In the genomic region with DNA sequence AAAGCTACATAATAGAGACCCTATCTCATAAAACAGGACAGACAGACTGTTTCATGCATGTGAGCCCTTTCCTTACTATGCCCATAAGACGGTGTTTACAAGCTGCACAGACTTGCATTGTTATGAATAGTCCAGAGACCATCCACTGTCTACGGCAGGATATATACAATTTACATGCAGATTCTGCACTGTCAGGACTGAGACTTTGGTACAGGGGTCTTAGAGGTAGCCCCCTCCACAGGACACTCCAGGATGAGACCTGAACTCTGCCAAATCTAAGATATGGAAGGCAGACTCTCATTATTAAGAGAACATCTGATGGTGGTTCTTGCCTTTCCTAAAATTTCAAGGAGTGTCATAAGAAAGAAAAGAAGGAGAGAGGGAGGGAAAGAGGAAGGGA, we compare ENCODE assay signal across 12 mouse cellular contexts. TPM values are rescaled to one million over a fixed set of nuclear protein-coding genes. Genes with fewer than 3 reads are reported as not detected.
DNase-seq lines count a peak whose midpoint lies in the region; ATAC-seq and TF ChIP-seq lines count a peak whose summit lies in the region.
"Had no signal": no experiment of that assay in that cellular context is flagged by ENCODE, and none has a peak within 500 bp of the region (broad histone marks: within the 10 kb centered on the region; RNA-seq: fewer than 3 reads in every experiment).

No protein-coding gene starts in this region.

- H3K9ac ChIP-seq in heart, embryonic 14.5 days (ENCODE audit: low read length) = no peak overlapping the region
- H3K9ac ChIP-seq in lung, embryonic 15.5 days = no peak overlapping the region
- no peak overlapping the region for H3K9ac ChIP-seq in liver, embryonic 16.5 days (ENCODE audit: low read depth, low read length)
- H3K9ac ChIP-seq: liver, embryonic 15.5 days had no signal

- no peaks in the 10 kb centered on the region for H3K9me3 ChIP-seq in heart, embryonic 14.5 days (ENCODE audit: control insufficient read depth, low read length)
- H3K9me3 ChIP-seq in lung, embryonic 15.5 days = no peaks in the 10 kb centered on the region
- no peaks in the 10 kb centered on the region for H3K9me3 ChIP-seq in liver, embryonic 16.5 days (replicated peaks; ENCODE audit: control insufficient read depth, low read length)
- H3K9me3 ChIP-seq: liver, embryonic 15.5 days had no signal

- no peaks in the 10 kb centered on the region for H3K36me3 ChIP-seq in heart, embryonic 14.5 days (ENCODE audit: control insufficient read depth, insufficient read depth, low read length)
- H3K36me3 ChIP-seq in lung, embryonic 15.5 days = no peaks in the 10 kb centered on the region
- no peaks in the 10 kb centered on the region for H3K36me3 ChIP-seq in liver, embryonic 16.5 days (ENCODE audit: control insufficient read depth, insufficient read depth)
- H3K36me3 ChIP-seq: liver, embryonic 15.5 days had no signal

- ATAC-seq in heart, embryonic 14.5 days (ENCODE audit: insufficient number of reproducible peaks, insufficient read depth, low FRiP score, low read depth) = peak; percentile 50; the same call in 1 of the 2 replicates
- no peak for ATAC-seq in lung, embryonic 15.5 days (ENCODE audit: borderline replicate concordance, extremely low read depth, low FRiP score, low TSS enrichment)
- ATAC-seq in liver, embryonic 16.5 days (ENCODE audit: low read depth) = no peak

- no peak for TF ChIP-seq CTCF in bone marrow macrophage, adult 2 months (IDR thresholded peaks at IDR 0.05; ENCODE audit: low read depth, low read length)

- H3K27me3 ChIP-seq in heart, embryonic 14.5 days (ENCODE audit: control insufficient read depth, insufficient read depth, low read length) = no peaks in the 10 kb centered on the region
- H3K27me3 ChIP-seq in lung, embryonic 15.5 days = no peaks in the 10 kb centered on the region
- H3K27me3 ChIP-seq in liver, embryonic 16.5 days (ENCODE audit: control insufficient read depth, insufficient read depth, low read depth, low read length) = no peaks in the 10 kb centered on the region
- H3K27me3 ChIP-seq: liver, embryonic 15.5 days had no signal

- TF ChIP-seq POLR2A in bone marrow macrophage, adult 2 months (IDR thresholded peaks at IDR 0.05; ENCODE audit: borderline replicate concordance, low read depth, low read length) = no peak

- peaks cover 0 to 43% of the 10 kb centered on the region in 2 experiments; a peak in 3 of 4 replicates for H3K4me1 ChIP-seq in heart, embryonic 14.5 days (ENCODE audit: control insufficient read depth in 2 of 2, insufficient read depth in 2 of 2, low read length in 2 of 2)
- H3K4me1 ChIP-seq in lung, embryonic 15.5 days = peaks cover 33% of the 10 kb centered on the region
- H3K4me1 ChIP-seq in bone marrow macrophage, adult 2 months (ENCODE audit: control insufficient read depth, insufficient read depth, low read length) = peaks cover 38% of the 10 kb centered on the region
- H3K4me1 ChIP-seq in liver, embryonic 16.5 days (ENCODE audit: control insufficient read depth, low read depth, low read length) = peaks cover 15% of the 10 kb centered on the region

- no peak overlapping the region for H3K4me3 ChIP-seq in heart, embryonic 14.5 days (ENCODE audit: control insufficient read depth in 1 of 2, insufficient read depth in 1 of 2, low read depth in 1 of 2, low read length in 2 of 2)
- H3K4me3 ChIP-seq in lung, embryonic 15.5 days = no peak overlapping the region
- peak overlapping the region; percentile 4; the same call in 1 of the 2 replicates for H3K4me3 ChIP-seq in bone marrow macrophage, adult 2 months (ENCODE audit: insufficient read depth, low read length)
- H3K4me3 ChIP-seq in liver, embryonic 16.5 days (ENCODE audit: low read depth, low read length) = no peak overlapping the region
- H3K4me3 ChIP-seq: liver, embryonic 15.5 days had no signal

- DNase-seq in heart, adult 18-20 months = no peak
- DNase-seq in lung, adult 18-20 months = no peak
- DNase-seq in frontal cortex, postnatal 36 days (ENCODE audit: low spot score in 2 of 2) = no peak
- DNase-seq in right cerebral cortex, postnatal 14 days = no peak
- DNase-seq: adrenal gland, adult 8-10 months; thymus, adult 2 months had no signal

- no peak overlapping the region for H3K27ac ChIP-seq in heart, embryonic 14.5 days (replicated peaks in 1 of 2; ENCODE audit: control insufficient read depth in 1 of 2, insufficient read depth in 1 of 2, low read depth in 2 of 2, low read length in 2 of 2)
- H3K27ac ChIP-seq in lung, embryonic 15.5 days = 0 out of 2 replicates have a peak overlapping the region, but pooled peaks have one; percentile 3
- peak overlapping the region; percentile 44; the same call in 1 of the 2 replicates for H3K27ac ChIP-seq in bone marrow macrophage, adult 2 months (ENCODE audit: insufficient read depth, low read depth, low read length)
- no peak overlapping the region; the same call in 1 of the 2 replicates for H3K27ac ChIP-seq in liver, embryonic 16.5 days (ENCODE audit: low read length)
- H3K27ac ChIP-seq: kidney, postnatal 0 days; liver, embryonic 15.5 days had no signal

- 74% methylated on average over 2 of the region's 2 CpGs for WGBS in heart, embryonic 14.5 days
- 46% methylated on average over 2 of the region's 2 CpGs for WGBS in lung, embryonic 15.5 days
- 40% methylated on average over 2 of the region's 2 CpGs for WGBS in liver, embryonic 16.5 days (ENCODE audit: insufficient replicate concordance)

- H3K4me2 ChIP-seq in heart, embryonic 14.5 days (ENCODE audit: low read length) = no peak overlapping the region
- 0 out of 2 replicates have a peak overlapping the region, but pooled peaks have one; percentile 4 for H3K4me2 ChIP-seq in lung, embryonic 15.5 days
- peak overlapping the region; percentile 26; the same call in 1 of the 2 replicates for H3K4me2 ChIP-seq in liver, embryonic 16.5 days (ENCODE audit: low read depth, low read length)
- H3K4me2 ChIP-seq: liver, embryonic 15.5 days had no signal

RNA-seq across cellular contexts. Expression of a gene that starts 6.8 kb away (rescaled TPM):
- polyA plus RNA-seq in heart, embryonic 14.5 days (2014; fragmentation: Nextera tagmentation; extraction: Ambion mirVana) = 15.9 and 20.7 TPM in 2 replicates
- 10 to 100 TPM; 31.9 to 33.1 TPM for total RNA-seq in heart, adult 18-20 months (2021)
- 15.6 and 16.6 TPM in 2 replicates for polyA plus RNA-seq in lung, embryonic 15.5 days (2015; fragmentation: Nextera tagmentation; extraction: Ambion mirVana)
- 76.1 and 82.9 TPM in 2 replicates for polyA plus RNA-seq in bone marrow macrophage, adult 2 months (2012; ENCODE audit: insufficient read depth, insufficient read length, missing spikeins)
- polyA plus RNA-seq in liver, embryonic 16.5 days (2015; fragmentation: Nextera tagmentation; extraction: Ambion mirVana) = 2.6 TPM in 2 replicates

Comparison
In these comparisons a context has a peak if more than half of its experiments do, and no peak if none do; other contexts are left out.
1. H3K27ac ChIP-seq: peak in lung, embryonic 15.5 days (single experiment) and bone marrow macrophage, adult 2 months (single experiment); none in heart, embryonic 14.5 days (0 of 2) and liver, embryonic 16.5 days (single experiment).